Mouse (Mus musculus): ENCODE measurements around the gene Nek5. TPM values are rescaled to one million over a fixed set of nuclear protein-coding genes. Genes with fewer than 3 reads are reported as not detected.
"Not testable (repeated sequence)": the region's sequence is repeated elsewhere in the genome, so short reads cannot be mapped to it uniquely, and the experiment has no call there.

Nek5 gene
- polyA plus RNA-seq, 1 experiment from 2014 or later, result 0.15 TPM

- Histone ChIP-seq H3K9me3 (no peaks in the 10 kb centered on the region), H3K4me1 (no peaks in the 10 kb centered on the region), H3K27me3 (replicated peaks; ENCODE audit: low read depth, poor library complexity, severe bottlenecking) (no peaks in the 10 kb centered on the region), H3K4me3 (no peak overlapping the region), H3K27ac (replicated peaks) (no peak overlapping the region), H3K36me3 (replicated peaks) (peaks cover 21% of the 10 kb centered on the region)
- 78% methylated on average over 1 of the region's 1 CpGs for WGBS
- no peak for DNase-seq (ENCODE audit: low spot score)
Measured at GRCm38 (mm10) chr8:22143764-22144491, 19.1 kb upstream of the Nek5 start.

GRCm38 (mm10) chr8:22142592-22142991, 17.7 kb upstream of the Nek5 start:
- no peak for DNase-seq (ENCODE audit: low spot score)
- H3K4me1 ChIP-seq, result no peaks in the 10 kb centered on the region
- H3K27me3 ChIP-seq (replicated peaks; ENCODE audit: low read depth, poor library complexity, severe bottlenecking), result no peaks in the 10 kb centered on the region
- no peak overlapping the region for H3K4me3 ChIP-seq
- WGBS, result 79% methylated on average over 4 of the region's 4 CpGs
- H3K9me3 ChIP-seq, result no peaks in the 10 kb centered on the region
- H3K36me3 ChIP-seq (replicated peaks), result peaks cover 14% of the 10 kb centered on the region
- H3K27ac ChIP-seq (replicated peaks), result no peak overlapping the region

GRCm38 (mm10) chr8:22141836-22142385, 17.1 kb upstream of the Nek5 start:
- no peak for DNase-seq (ENCODE audit: low spot score)
- WGBS, result 86% methylated on average over 4 of the region's 4 CpGs
- Histone ChIP-seq H3K4me1 (no peaks in the 10 kb centered on the region), H3K4me3 (no peak overlapping the region), H3K36me3 (replicated peaks) (peaks cover 11% of the 10 kb centered on the region), H3K27me3 (replicated peaks; ENCODE audit: low read depth, poor library complexity, severe bottlenecking) (no peaks in the 10 kb centered on the region), H3K9me3 (no peaks in the 10 kb centered on the region), H3K27ac (replicated peaks) (no peak overlapping the region)

- H3K27me3 ChIP-seq (replicated peaks; ENCODE audit: low read depth, poor library complexity, severe bottlenecking); H3K9me3 ChIP-seq; DNase-seq (ENCODE audit: low spot score); H3K4me3 ChIP-seq; H3K27ac ChIP-seq (replicated peaks); H3K4me1 ChIP-seq: not testable (repeated sequence)
- WGBS, result 96% methylated on average over 9 of the region's 9 CpGs
- H3K36me3 ChIP-seq (replicated peaks), result peaks cover 14% of the 10 kb centered on the region
Measured at GRCm38 (mm10) chr8:22136462-22136861, 11.6 kb upstream of the Nek5 start.

GRCm38 (mm10) chr8:22134750-22135135, 9.9 kb upstream of the Nek5 start:
- no peak for DNase-seq (ENCODE audit: low spot score)
- Histone ChIP-seq H3K36me3 (replicated peaks) (peaks cover 5% of the 10 kb centered on the region; the same call in 1 of the 2 replicates), H3K4me3 (no peak overlapping the region), H3K4me1 (no peaks in the 10 kb centered on the region), H3K27ac (replicated peaks) (no peak overlapping the region), H3K27me3 (replicated peaks; ENCODE audit: low read depth, poor library complexity, severe bottlenecking) (no peaks in the 10 kb centered on the region), H3K9me3 (no peaks in the 10 kb centered on the region)
- WGBS, result 87% methylated on average over 5 of the region's 5 CpGs

GRCm38 (mm10) chr8:22134078-22134749, 9.4 kb upstream of the Nek5 start:
- peaks cover 5% of the 10 kb centered on the region; the same call in 1 of the 2 replicates for H3K36me3 ChIP-seq (replicated peaks)
- WGBS, result 89% methylated on average over 7 of the region's 7 CpGs
- no peaks in the 10 kb centered on the region for H3K4me1 ChIP-seq
- no peaks in the 10 kb centered on the region for H3K9me3 ChIP-seq
- H3K4me3 ChIP-seq, result no peak overlapping the region
- no peak overlapping the region for H3K27ac ChIP-seq (replicated peaks)
- H3K27me3 ChIP-seq (replicated peaks; ENCODE audit: low read depth, poor library complexity, severe bottlenecking), result no peaks in the 10 kb centered on the region
- no peak for DNase-seq (ENCODE audit: low spot score)

GRCm38 (mm10) chr8:22132062-22132461, 7.2 kb upstream of the Nek5 start:
- Histone ChIP-seq H3K27me3 (replicated peaks; ENCODE audit: low read depth, poor library complexity, severe bottlenecking) (no peaks in the 10 kb centered on the region), H3K4me1 (no peaks in the 10 kb centered on the region), H3K4me3 (no peak overlapping the region), H3K9me3 (no peaks in the 10 kb centered on the region), H3K36me3 (replicated peaks) (peaks cover 20% of the 10 kb centered on the region), H3K27ac (replicated peaks) (no peak overlapping the region)
- 82% methylated on average over 12 of the region's 12 CpGs for WGBS
- peak; percentile 13 for DNase-seq (ENCODE audit: low spot score)

GRCm38 (mm10) chr8:22107020-22107419, 17.8 kb downstream of the Nek5 start:
- H3K4me1 ChIP-seq, result no peaks in the 10 kb centered on the region
- H3K27ac ChIP-seq (replicated peaks), result no peak overlapping the region
- H3K27me3 ChIP-seq (replicated peaks; ENCODE audit: low read depth, poor library complexity, severe bottlenecking), result no peaks in the 10 kb centered on the region
- 75% methylated on average over 4 of the region's 4 CpGs for WGBS
- no peak overlapping the region for H3K4me3 ChIP-seq
- H3K36me3 ChIP-seq (replicated peaks), result no peaks in the 10 kb centered on the region
- no peak for DNase-seq (ENCODE audit: low spot score)
- H3K9me3 ChIP-seq, result no peaks in the 10 kb centered on the region

GRCm38 (mm10) chr8:22091568-22091967, 33.3 kb downstream of the Nek5 start:
- H3K27ac ChIP-seq (replicated peaks), result no peak overlapping the region
- H3K27me3 ChIP-seq (replicated peaks; ENCODE audit: low read depth, poor library complexity, severe bottlenecking), result no peaks in the 10 kb centered on the region
- no peak overlapping the region for H3K4me3 ChIP-seq
- WGBS, result 54% methylated on average over 8 of the region's 8 CpGs
- H3K4me1 ChIP-seq, result no peaks in the 10 kb centered on the region
- H3K36me3 ChIP-seq (replicated peaks), result no peaks in the 10 kb centered on the region
- H3K9me3 ChIP-seq, result no peaks in the 10 kb centered on the region
- DNase-seq (ENCODE audit: low spot score), result peak; percentile 22

- no peak overlapping the region for H3K4me3 ChIP-seq
- WGBS, result 93% methylated on average over 4 of the region's 4 CpGs
- DNase-seq (ENCODE audit: low spot score), result no peak
- H3K27me3 ChIP-seq (replicated peaks; ENCODE audit: low read depth, poor library complexity, severe bottlenecking), result no peaks in the 10 kb centered on the region
- H3K27ac ChIP-seq (replicated peaks), result no peak overlapping the region
- H3K9me3 ChIP-seq, result no peaks in the 10 kb centered on the region
- no peaks in the 10 kb centered on the region for H3K4me1 ChIP-seq
- H3K36me3 ChIP-seq (replicated peaks), result no peaks in the 10 kb centered on the region
Measured at GRCm38 (mm10) chr8:22089226-22089625, 35.6 kb downstream of the Nek5 start.

- WGBS, result 86% methylated on average over 9 of the region's 9 CpGs
- H3K27ac ChIP-seq (replicated peaks), result no peak overlapping the region
- no peak overlapping the region for H3K4me3 ChIP-seq
Measured at GRCm38 (mm10) chr8:22079313-22080007, 45.4 kb downstream of the Nek5 start.

GRCm38 (mm10) chr8:22061126-22061525, 63.7 kb downstream of the Nek5 start:
- Histone ChIP-seq H3K4me1 (peaks cover 12% of the 10 kb centered on the region), H3K9me3 (peaks cover 8% of the 10 kb centered on the region; the same call in 1 of the 2 replicates), H3K27ac (replicated peaks) (no peak overlapping the region), H3K4me3 (peak overlapping the region; percentile 75), H3K36me3 (replicated peaks) (peaks cover 42% of the 10 kb centered on the region), H3K27me3 (replicated peaks; ENCODE audit: low read depth, poor library complexity, severe bottlenecking) (peaks cover 28% of the 10 kb centered on the region)
- 12% methylated on average over 3 of the region's 3 CpGs for WGBS
- no peak for DNase-seq (ENCODE audit: low spot score)

More at GRCm38 (mm10) chr8:22079313-22080007, 45.4 kb downstream of the Nek5 start:
- no peak for DNase-seq (ENCODE audit: low spot score)
- no peaks in the 10 kb centered on the region for H3K9me3 ChIP-seq
- H3K27me3 ChIP-seq (replicated peaks; ENCODE audit: low read depth, poor library complexity, severe bottlenecking), result no peaks in the 10 kb centered on the region
- no peaks in the 10 kb centered on the region for H3K4me1 ChIP-seq
- no peaks in the 10 kb centered on the region for H3K36me3 ChIP-seq (replicated peaks)
